Mouse (Mus musculus): Measurements from ENCODE around the gene Asgr2.
A peak's percentile ranks its signal among the peaks of the same experiment; 100 is the strongest.
"Not testable (repeated sequence)": the region's sequence is repeated elsewhere in the genome, so short reads cannot be mapped to it uniquely, and the experiment has no call there.

Gene Asgr2

DNA sequence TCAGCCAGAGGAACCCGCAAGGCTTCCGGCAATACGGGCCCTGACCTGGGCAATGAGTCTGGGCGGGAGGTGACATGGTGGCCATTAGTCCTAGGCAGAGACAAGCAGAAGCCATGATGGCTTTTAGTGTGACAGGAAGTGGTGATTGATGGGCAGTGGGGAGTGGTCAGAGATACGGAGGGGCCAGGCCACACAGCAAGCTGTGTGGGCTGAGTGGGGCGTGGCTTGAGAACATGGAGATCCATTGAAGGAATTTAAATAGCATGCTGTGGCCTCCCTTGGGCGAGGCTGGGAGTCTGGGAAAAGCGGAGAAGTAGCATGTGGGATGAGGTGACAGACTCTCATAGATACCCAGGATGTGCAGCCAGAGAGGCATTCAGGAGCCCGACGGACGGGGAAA is 5.0 kb downstream of the Asgr2 start:
- no peak for DNase-seq (ENCODE audit: low spot score)

GRCm38 (mm10) chr11:70099102-70099501 is 6.7 kb downstream of the Asgr2 start:
- no peak for DNase-seq (ENCODE audit: low spot score)

GRCm38 (mm10) chr11:70099809-70100208 is 7.4 kb downstream of the Asgr2 start:
- DNase-seq (ENCODE audit: low spot score) = no peak

DNA sequence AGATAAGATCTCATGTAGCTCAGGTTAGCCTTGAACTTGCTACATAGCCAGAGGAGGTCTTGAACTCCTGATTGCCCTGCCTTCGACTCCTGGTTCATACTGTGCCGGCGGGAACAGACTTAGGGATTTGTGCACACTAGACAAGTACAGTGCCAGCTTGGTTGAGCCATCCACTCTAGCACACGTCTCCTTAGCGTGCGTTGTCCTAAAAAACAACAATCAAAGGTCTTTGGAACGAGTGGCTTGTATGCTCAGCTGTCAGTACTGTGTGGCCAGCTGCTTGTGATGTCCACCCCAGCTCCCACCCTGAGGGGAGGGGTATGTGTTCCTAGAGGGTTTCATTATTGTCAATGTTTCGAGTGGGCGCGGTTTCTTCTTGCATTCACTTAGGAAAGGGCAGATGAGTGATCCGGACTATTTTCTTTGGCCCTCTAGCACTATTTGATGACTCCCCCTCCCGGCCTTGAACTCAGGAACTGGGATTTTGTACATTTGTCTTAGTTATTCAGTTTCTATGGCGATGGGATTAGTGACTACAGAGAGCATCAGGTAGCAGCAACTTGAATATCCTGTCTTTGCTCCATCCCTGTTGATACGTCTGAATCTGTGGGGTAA is 11.4 kb downstream of the Asgr2 start:
- no peak for DNase-seq (ENCODE audit: low spot score)

GRCm38 (mm10) chr11:70107085-70107484 is 14.6 kb downstream of the Asgr2 start:
- DNase-seq (ENCODE audit: low spot score) = no peak

- DNase-seq (ENCODE audit: low spot score) = peak; percentile 22
Measured at GRCm38 (mm10) chr11:70110146-70110545, 17.7 kb downstream of the Asgr2 start.

DNA sequence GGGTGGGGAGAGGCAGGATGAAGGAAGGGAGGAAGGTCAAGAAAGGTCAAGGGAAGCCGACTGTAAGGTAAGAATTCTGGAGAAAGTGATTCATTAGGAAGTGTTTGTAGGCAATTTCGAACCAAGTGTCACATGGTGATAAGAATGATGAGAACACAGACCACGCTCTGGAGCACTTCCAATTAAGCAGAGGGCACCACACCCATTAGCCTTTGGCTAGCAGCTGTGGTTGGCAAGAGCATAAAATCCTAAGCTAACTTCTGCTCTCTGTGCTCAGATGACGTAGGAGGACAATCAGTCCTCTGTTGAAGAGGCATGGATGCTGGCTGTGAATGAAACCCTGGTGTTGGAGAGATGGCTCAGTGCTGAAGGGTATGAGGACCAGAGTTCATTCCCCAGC is 22.1 kb downstream of the Asgr2 start:
- DNase-seq (ENCODE audit: low spot score) = no peak

DNA sequence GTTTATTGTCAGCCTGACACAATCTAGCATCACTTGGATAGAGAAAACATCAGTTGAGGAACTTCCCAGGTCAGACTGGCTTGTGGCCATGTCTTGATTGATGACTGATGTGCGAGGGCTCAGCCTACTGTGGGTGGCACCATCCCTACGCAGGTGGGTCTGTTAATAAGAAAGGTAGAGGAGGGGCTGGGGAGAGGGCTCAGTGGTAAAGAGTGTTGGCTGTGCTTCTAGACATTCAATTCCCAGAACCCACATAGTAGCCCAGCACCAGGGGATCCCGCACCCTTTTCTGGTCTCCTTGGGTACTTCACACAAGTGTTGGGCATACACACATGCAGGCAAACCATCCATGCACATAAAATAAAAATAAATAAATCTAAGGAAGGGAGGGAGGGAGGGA is 23.5 kb downstream of the Asgr2 start:
- DNase-seq (ENCODE audit: low spot score) = no peak

- DNase-seq (ENCODE audit: low spot score) = no peak
Measured at GRCm38 (mm10) chr11:70129926-70130379, 37.5 kb downstream of the Asgr2 start, which contains the start of gene Mgl2. Gene Mgl2 (plus strand): TSS chr11:70130329.

GRCm38 (mm10) chr11:70135001-70135400 is 42.6 kb downstream of the Asgr2 start:
- not testable (repeated sequence) for DNase-seq (ENCODE audit: low spot score)

DNA sequence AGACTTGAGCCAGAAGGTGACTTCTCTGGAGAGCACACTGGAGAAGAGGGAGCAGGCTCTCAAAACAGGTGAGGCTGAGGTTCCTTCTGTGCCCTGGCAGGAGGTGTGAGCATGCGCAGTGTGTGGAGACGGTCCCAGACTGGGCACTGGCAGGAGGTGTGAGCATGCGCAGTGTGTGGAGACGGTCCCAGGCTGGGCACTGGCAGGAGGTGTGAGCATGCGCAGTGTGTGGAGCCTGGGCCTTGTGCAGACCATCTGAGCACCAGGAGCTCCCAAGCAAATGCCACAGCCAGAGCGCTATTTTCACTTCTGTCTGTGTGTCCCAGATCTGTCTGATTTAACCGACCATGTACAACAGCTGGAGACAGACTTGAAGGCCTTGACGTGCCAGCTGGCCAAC is 43.5 kb downstream of the Asgr2 start:
- not testable (repeated sequence) for DNase-seq (ENCODE audit: low spot score)

DNA sequence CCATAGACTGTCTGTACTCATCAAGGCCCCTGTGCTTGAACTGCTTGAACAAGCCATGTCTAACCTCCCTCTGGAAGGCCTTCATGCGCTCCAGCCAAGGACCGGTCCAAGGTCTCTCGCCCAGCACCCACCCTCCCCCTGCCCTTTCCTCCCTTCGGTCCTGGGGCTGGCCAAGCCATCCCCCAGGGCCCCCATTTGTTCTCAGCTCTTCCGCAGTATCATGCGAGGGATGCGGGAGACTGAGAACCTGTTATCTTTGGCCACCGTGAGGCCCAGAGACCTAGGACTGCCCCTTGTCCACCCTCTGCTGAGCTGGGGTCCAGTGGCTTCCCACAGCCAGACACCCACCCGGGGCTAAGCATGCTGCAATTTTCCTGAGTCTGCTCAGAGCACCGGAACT is 46.7 kb downstream of the Asgr2 start:
- no peak for DNase-seq (ENCODE audit: low spot score)

GRCm38 (mm10) chr11:70151072-70151471 is 58.6 kb downstream of the Asgr2 start:
- DNase-seq (ENCODE audit: low spot score) = no peak

Data from spleen, adult 12 weeks (tissue).